Mouse (Mus musculus) lung, embryonic 16.5 days (tissue): ENCODE measurements around the gene S100a6. TPM values are rescaled to one million over a fixed set of nuclear protein-coding genes. Genes with fewer than 3 reads are reported as not detected.
A peak's percentile ranks its signal among the peaks of the same experiment; 100 is the strongest.

Experiments used
- ATAC-seq: fragments of 200-750 bp; cut with Nextera tagmentation; 2 replicates; pipeline ENCODE4 v1.8.0; 2017; ENCODE audit warnings: low read depth, mild to moderate bottlenecking, moderate library complexity
- H3K27ac ChIP-seq: fragments of 300-500 bp; sonication (generic); 2 replicates; pipeline ENCODE4 v1.5.1; 2014; ENCODE audit warnings: mild to moderate bottlenecking, control low read depth, low read length
- H3K27me3 ChIP-seq: fragments of 300-500 bp; sonication (generic); 2 replicates; pipeline ENCODE4 v1.6.1; 2014; ENCODE audit warnings: low read depth, low read length, mixed read lengths; ENCODE audit not compliant: control insufficient read depth, insufficient read depth
- H3K36me3 ChIP-seq: fragments of 300-500 bp; sonication (generic); 2 replicates; pipeline ENCODE4 v1.6.1; 2014; ENCODE audit warnings: low read length; ENCODE audit not compliant: control insufficient read depth, insufficient read depth
- H3K4me1 ChIP-seq: fragments of 300-500 bp; sonication (generic); replicated peaks from 2 replicates; pipeline ENCODE4 v1.6.1; 2014; ENCODE audit warnings: low read length, mixed read lengths; ENCODE audit not compliant: control insufficient read depth, insufficient read depth
- H3K4me2 ChIP-seq: fragments of 300-500 bp; sonication (generic); 2 replicates; pipeline ENCODE4 v1.6.1; 2014; ENCODE audit warnings: low read depth, low read length, control low read depth
- H3K4me3 ChIP-seq: fragments of 300-500 bp; sonication (generic); 2 replicates; pipeline ENCODE4 v1.5.1; 2014; ENCODE audit warnings: mild to moderate bottlenecking, low read length, control low read depth
- H3K9ac ChIP-seq: fragments of 300-500 bp; sonication (generic); 2 replicates; pipeline ENCODE4 v1.6.1; 2014; ENCODE audit warnings: low read length, control low read depth
- H3K9me3 ChIP-seq: fragments of 300-500 bp; sonication (generic); 2 replicates; pipeline ENCODE4 v1.6.1; 2016; ENCODE audit warnings: low read length; ENCODE audit not compliant: control insufficient read depth
- WGBS: fragments of 180-500 bp; shearing (Covaris S2); extraction: QIAGEN DNeasy Blood & Tissue Kit; methylation state at CpG from one replicate; pipeline ENCODE4 v1.1.7; 2014; 5-methylcytosine and 5-hydroxymethylcytosine counted together
- polyA plus RNA-seq: library from polyadenylated mRNA; unstranded; fragments of >200 nt; fragmentation: Nextera tagmentation; extraction: Ambion mirVana; gene quantifications from 2 replicates; pipeline ENCODE4 v1.2.1, GENCODE M21; 2015

The S100a6 gene
- polyA plus RNA-seq, 1 experiment from 2014 or later, result 184 TPM

- ATAC-seq, result no peak
- H3K27me3 ChIP-seq, result no peaks in the 10 kb centered on the region; the same call in 1 of the 2 replicates
- H3K4me2 ChIP-seq, result no peak overlapping the region
- no peaks in the 10 kb centered on the region for H3K9me3 ChIP-seq
- H3K27ac ChIP-seq, result no peak overlapping the region
- H3K9ac ChIP-seq, result no peak overlapping the region
- 90% methylated on average over 2 of the region's 2 CpGs for WGBS
- H3K36me3 ChIP-seq, result no peaks in the 10 kb centered on the region
- H3K4me1 ChIP-seq, result no peaks in the 10 kb centered on the region
- H3K4me3 ChIP-seq, result no peak overlapping the region
Observed at GRCm38 (mm10) chr3:90649832-90650231, 37.1 kb downstream of the S100a6 start.

DNA sequence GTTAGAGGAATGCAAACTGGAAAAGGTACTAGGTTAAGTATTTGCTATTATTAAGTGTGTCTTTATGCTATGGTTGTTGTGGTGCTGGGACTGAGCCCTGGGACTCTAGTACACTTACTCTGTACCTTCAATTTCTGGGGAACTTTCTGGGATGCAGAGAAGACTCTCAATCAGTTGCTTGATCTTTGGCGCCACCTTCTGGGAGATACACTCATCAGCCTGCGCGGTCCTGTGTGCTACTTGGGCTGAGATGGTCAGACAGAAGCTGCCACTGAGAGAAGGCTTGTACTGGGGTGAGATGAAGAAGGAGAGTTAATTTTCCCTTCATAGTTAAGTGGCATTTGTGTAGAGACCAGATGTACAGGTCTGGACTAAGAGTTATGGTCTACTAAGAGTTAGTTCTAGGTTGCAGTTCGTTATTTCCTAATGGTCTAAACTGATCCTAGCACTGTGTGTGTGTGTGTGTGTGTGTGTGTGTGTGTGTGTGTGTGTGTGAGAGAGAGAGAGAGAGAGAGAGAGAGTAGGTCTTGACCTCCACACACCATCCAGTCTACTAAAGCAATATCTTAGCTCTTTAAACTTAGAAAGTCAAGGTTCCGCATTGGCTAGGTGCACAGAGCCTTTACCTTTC lies 40.3 kb downstream of the S100a6 start:
- 39% methylated on average over 5 of the region's 5 CpGs for WGBS
- no peaks in the 10 kb centered on the region for H3K4me1 ChIP-seq
- peak; percentile 78 for ATAC-seq
- no peak overlapping the region for H3K4me3 ChIP-seq
- no peaks in the 10 kb centered on the region for H3K9me3 ChIP-seq
- H3K27ac ChIP-seq, result no peak overlapping the region
- H3K9ac ChIP-seq, result no peak overlapping the region
- H3K36me3 ChIP-seq, result no peaks in the 10 kb centered on the region
- H3K4me2 ChIP-seq, result no peak overlapping the region
- H3K27me3 ChIP-seq, result no peaks in the 10 kb centered on the region; the same call in 1 of the 2 replicates

- Histone ChIP-seq H3K36me3 (no peaks in the 10 kb centered on the region), H3K9me3 (no peaks in the 10 kb centered on the region), H3K4me2 (no peak within 1 kb of the TSS), H3K4me1 (no peaks in the 10 kb centered on the region), H3K4me3 (no peak within 1 kb of the TSS), H3K27me3 (no peaks in the 10 kb centered on the region; the same call in 1 of the 2 replicates), H3K9ac (no peak within 1 kb of the TSS), H3K27ac (no peak within 1 kb of the TSS)
- ATAC-seq, result no peak
Observed at GRCm38 (mm10) chr3:90653717-90654116, 41.0 kb downstream of the S100a6 start, which contains the start of gene S100a7a. Gene S100a7a (plus strand): TSS chr3:90654017.

DNA sequence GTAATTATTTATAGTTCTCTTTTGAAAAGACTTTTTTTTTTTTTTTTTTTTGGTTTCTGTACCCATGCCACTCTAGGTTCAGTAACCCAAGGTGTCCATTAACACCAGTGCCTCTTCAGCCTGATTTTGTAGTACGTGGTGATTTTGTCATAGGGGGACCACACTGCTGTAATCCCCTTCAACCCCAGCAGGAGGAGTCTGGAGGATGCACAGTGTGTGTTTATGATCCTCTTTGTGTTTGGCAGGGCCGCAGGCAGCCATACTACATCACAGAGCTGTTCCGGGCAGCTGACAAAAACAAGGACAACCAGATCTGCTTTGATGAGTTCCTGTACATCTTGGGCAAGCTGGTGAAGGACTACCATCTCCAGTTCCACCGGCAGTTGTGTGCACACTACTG lies 44.7 kb downstream of the S100a6 start:
- Histone ChIP-seq H3K36me3 (no peaks in the 10 kb centered on the region), H3K4me2 (no peak overlapping the region), H3K9ac (no peak overlapping the region), H3K9me3 (no peaks in the 10 kb centered on the region), H3K4me3 (no peak overlapping the region), H3K27ac (no peak overlapping the region), H3K4me1 (no peaks in the 10 kb centered on the region), H3K27me3 (no peaks in the 10 kb centered on the region; the same call in 1 of the 2 replicates)
- no peak for ATAC-seq
- 61% methylated on average over 4 of the region's 4 CpGs for WGBS

DNA sequence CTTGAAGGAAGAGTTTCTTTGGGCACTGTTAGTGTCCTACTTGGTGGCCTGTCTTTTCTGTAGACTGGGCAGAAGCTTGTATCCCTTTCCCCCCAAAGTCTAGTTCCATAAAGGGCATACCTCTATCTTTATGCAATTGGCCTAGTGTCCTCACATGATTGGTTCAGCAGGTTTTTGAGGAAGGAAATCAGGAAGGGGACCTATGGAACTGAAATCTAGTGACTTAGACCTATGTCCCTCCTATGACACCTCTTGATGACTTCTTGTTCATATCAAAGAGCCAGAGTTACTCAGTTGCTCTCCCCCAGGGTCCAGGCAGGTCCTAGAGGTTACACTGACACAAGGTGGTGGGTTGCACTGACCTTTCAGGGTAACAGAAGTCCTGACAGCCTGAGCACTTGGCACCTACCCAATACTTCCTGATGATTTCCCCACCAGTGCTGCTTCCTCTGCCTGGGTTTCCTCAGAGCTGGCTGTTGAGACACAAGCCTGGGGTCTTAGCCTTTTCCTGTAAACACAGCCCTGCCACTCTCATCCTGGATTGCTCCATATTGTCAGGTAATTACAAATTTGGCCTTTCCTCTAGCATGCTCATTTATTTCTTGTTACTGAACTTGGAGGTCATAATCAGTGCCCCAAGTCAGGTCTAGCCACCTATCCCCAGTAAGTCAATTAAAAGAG lies 46.8 kb downstream of the S100a6 start:
- no peaks in the 10 kb centered on the region for H3K4me1 ChIP-seq
- no peaks in the 10 kb centered on the region for H3K36me3 ChIP-seq
- ATAC-seq, result no peak
- H3K27me3 ChIP-seq, result no peaks in the 10 kb centered on the region; the same call in 1 of the 2 replicates
- no peak overlapping the region for H3K4me2 ChIP-seq
- H3K9me3 ChIP-seq, result no peaks in the 10 kb centered on the region
- H3K27ac ChIP-seq, result no peak overlapping the region
- H3K4me3 ChIP-seq, result no peak overlapping the region
- H3K9ac ChIP-seq, result no peak overlapping the region

- H3K9me3 ChIP-seq, result no peaks in the 10 kb centered on the region
- 81% methylated on average over 2 of the region's 2 CpGs for WGBS
- H3K4me1 ChIP-seq, result no peaks in the 10 kb centered on the region
- no peak overlapping the region for H3K4me2 ChIP-seq
- ATAC-seq, result no peak
- H3K27ac ChIP-seq, result no peak overlapping the region
- H3K27me3 ChIP-seq, result no peaks in the 10 kb centered on the region
- no peak overlapping the region for H3K4me3 ChIP-seq
- H3K36me3 ChIP-seq, result no peaks in the 10 kb centered on the region
- H3K9ac ChIP-seq, result no peak overlapping the region
Observed at GRCm38 (mm10) chr3:90664219-90664618, 51.5 kb downstream of the S100a6 start.

DNA sequence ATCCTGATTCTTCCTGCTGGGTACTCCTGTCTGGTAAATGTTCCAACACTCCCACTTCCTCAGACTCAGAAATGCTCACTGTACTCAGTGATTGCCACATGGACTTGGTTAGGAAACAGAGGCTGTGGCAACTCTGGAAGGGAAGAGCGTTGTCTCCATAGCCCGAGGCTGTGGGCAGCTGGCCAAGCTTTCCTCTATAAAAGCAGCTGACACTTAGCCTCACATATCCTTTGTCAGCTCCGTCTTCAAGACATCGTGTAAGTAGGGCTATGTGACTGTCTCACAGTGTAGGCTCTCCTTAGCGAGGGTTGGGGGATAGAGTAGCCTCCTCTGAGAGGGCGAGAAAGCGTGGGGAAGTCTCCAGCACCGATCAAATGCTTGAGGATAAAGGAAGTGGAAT lies 56.2 kb downstream of the S100a6 start, which contains the start of gene S100a8:
Gene S100a8, plus strand, starts transcription at position 133 of the 400 bp plus-strand sequence.
- Histone ChIP-seq H3K4me3 (no peak within 1 kb of the TSS), H3K4me2 (no peak within 1 kb of the TSS), H3K27ac (no peak within 1 kb of the TSS), H3K4me1 (no peaks in the 10 kb centered on the region), H3K27me3 (no peaks in the 10 kb centered on the region), H3K36me3 (no peaks in the 10 kb centered on the region), H3K9ac (no peak within 1 kb of the TSS), H3K9me3 (no peaks in the 10 kb centered on the region)
- peak; percentile 59; the same call in 1 of the 2 replicates for ATAC-seq
- WGBS, result 51% methylated on average over 8 of the region's 8 CpGs

Other genes starting within 250 kb of the S100a6 start
- 20.7 and 21.7 TPM in 2 replicates for gene Slc27a3, start 222.9 kb upstream of the S100a6 start, polyA plus RNA-seq
- 28.7 and 28.8 TPM in 2 replicates for gene Ints3, start 179.3 kb upstream of the S100a6 start, polyA plus RNA-seq
- gene Npr1, start 147.0 kb upstream of the S100a6 start, polyA plus RNA-seq, result 24.3 and 25.0 TPM in 2 replicates
- gene Ilf2, start 136.8 kb upstream of the S100a6 start, polyA plus RNA-seq, result 171 and 189 TPM in 2 replicates
- 86.4 and 88.5 TPM in 2 replicates for gene Snapin, start 121.8 kb upstream of the S100a6 start, polyA plus RNA-seq
- 118 and 125 TPM in 2 replicates for gene Chtop, start 103.4 kb upstream of the S100a6 start, polyA plus RNA-seq
- 59.3 and 73.2 TPM in 2 replicates for gene S100a1, start 98.5 kb upstream of the S100a6 start, polyA plus RNA-seq
- gene S100a13, start 98.4 kb upstream of the S100a6 start, polyA plus RNA-seq, result 59.1 and 63.3 TPM in 2 replicates
- gene S100a14, start 86.0 kb upstream of the S100a6 start, polyA plus RNA-seq, result 11.7 and 16.4 TPM in 2 replicates
- 241 and 257 TPM in 2 replicates for gene S100a16, start 75.6 kb upstream of the S100a6 start, polyA plus RNA-seq
- 0.25 and 1.1 TPM in 2 replicates for gene S100a3, start 52.3 kb upstream of the S100a6 start, polyA plus RNA-seq
- gene S100a2, start 22.6 kb upstream of the S100a6 start, polyA plus RNA-seq, result not detected in 2 replicates
- not detected in 2 replicates for gene Gm42674, start 11.0 kb upstream of the S100a6 start, polyA plus RNA-seq
- 12.1 and 12.8 TPM in 2 replicates for gene S100a4, start 9.1 kb upstream of the S100a6 start, polyA plus RNA-seq
- not detected in 2 replicates for gene S100a5, start 4.4 kb upstream of the S100a6 start, polyA plus RNA-seq
- gene S100a7a, start 41.1 kb downstream of the S100a6 start, polyA plus RNA-seq, result 0.11 and 0.21 TPM in 2 replicates
- gene S100a8, start 56.1 kb downstream of the S100a6 start, polyA plus RNA-seq, result 27.3 and 53.3 TPM in 2 replicates
- gene S100a9, start 82.8 kb downstream of the S100a6 start, polyA plus RNA-seq, result 13.1 and 32.2 TPM in 2 replicates
- gene Pglyrp4, start 114.0 kb downstream of the S100a6 start, polyA plus RNA-seq, result not detected in 2 replicates
- not detected in 2 replicates for gene Gm5849, start 165.0 kb downstream of the S100a6 start, polyA plus RNA-seq